Mouse (Mus musculus) NIH3T3 (cell line): ENCODE results near the gene Uso1.

ENCODE experiments used
- DNase-seq: peaks from one replicate; pipeline ENCODE4 v3.0.0-alpha.2; 2012; ENCODE audit warnings: low read depth

The Uso1 gene

GRCm38 (mm10) chr5:92137239-92138046 is at the start of gene Uso1:
TSS of gene Uso1 (plus strand) at chr5:92137938.
- DNase-seq, result peak; percentile 99

GRCm38 (mm10) chr5:92093263-92094061 is 44.3 kb upstream of the Uso1 start:
- no peak for DNase-seq

- no peak for DNase-seq
Observed at GRCm38 (mm10) chr5:92094062-92094415, 43.7 kb upstream of the Uso1 start.

- no peak for DNase-seq
Observed at GRCm38 (mm10) chr5:92096786-92097185, 41.0 kb upstream of the Uso1 start.

- no peak for DNase-seq
Observed at GRCm38 (mm10) chr5:92097779-92098178, 40.0 kb upstream of the Uso1 start.

- DNase-seq, result no peak
Observed at GRCm38 (mm10) chr5:92098351-92099109, 39.2 kb upstream of the Uso1 start.

- DNase-seq, result no peak
Observed at GRCm38 (mm10) chr5:92101601-92102000, 36.1 kb upstream of the Uso1 start.

GRCm38 (mm10) chr5:92103062-92103461 is 34.7 kb upstream of the Uso1 start:
- no peak for DNase-seq

GRCm38 (mm10) chr5:92103816-92104415 is 33.8 kb upstream of the Uso1 start:
- DNase-seq, result no peak

GRCm38 (mm10) chr5:92106327-92107125 is 31.2 kb upstream of the Uso1 start:
- no peak for DNase-seq

GRCm38 (mm10) chr5:92107282-92107681 is 30.5 kb upstream of the Uso1 start:
- no peak for DNase-seq

- peak; percentile 28 for DNase-seq
Observed at GRCm38 (mm10) chr5:92110818-92111355, 26.9 kb upstream of the Uso1 start.

- no peak for DNase-seq
Observed at GRCm38 (mm10) chr5:92112175-92112574, 25.6 kb upstream of the Uso1 start.

GRCm38 (mm10) chr5:92112585-92112984 is 25.2 kb upstream of the Uso1 start:
- no peak for DNase-seq

GRCm38 (mm10) chr5:92113484-92113883 is 24.3 kb upstream of the Uso1 start:
- no peak for DNase-seq

- no peak for DNase-seq
Observed at GRCm38 (mm10) chr5:92114223-92114622, 23.5 kb upstream of the Uso1 start.

GRCm38 (mm10) chr5:92114939-92115338 is 22.8 kb upstream of the Uso1 start:
- no peak for DNase-seq

- DNase-seq, result peak; percentile 82
Observed at GRCm38 (mm10) chr5:92117823-92118403, 19.8 kb upstream of the Uso1 start.

GRCm38 (mm10) chr5:92121636-92122035 is 16.1 kb upstream of the Uso1 start:
- DNase-seq, result peak; percentile 25

- peak; percentile 67 for DNase-seq
Observed at GRCm38 (mm10) chr5:92125446-92125845, 12.3 kb upstream of the Uso1 start.
